ENCODE assay signal across 12 mouse cellular contexts in the genomic region with DNA sequence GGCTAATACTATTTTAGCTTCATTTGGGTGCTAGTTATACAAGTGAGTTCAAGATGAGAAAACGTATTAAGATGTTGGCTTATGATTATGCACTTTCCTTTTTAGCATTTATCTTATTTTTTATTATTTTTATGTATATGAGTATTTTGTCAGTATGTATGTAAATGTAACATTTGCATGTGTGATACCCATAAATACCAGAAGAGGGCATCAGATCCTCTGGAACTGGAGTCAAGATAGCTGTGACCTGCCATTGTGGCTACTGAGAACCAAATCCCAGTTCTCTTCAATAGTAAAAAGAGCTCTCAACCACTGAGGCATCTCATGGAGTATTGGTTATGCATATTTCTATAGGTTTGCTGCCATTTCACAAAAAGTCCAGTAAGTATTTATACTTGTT.
DNase-seq lines count a peak whose midpoint lies in the region; ATAC-seq and TF ChIP-seq lines count a peak whose summit lies in the region.
"Had no signal": no experiment of that assay in that cellular context is flagged by ENCODE, and none has a peak within 500 bp of the region (broad histone marks: within the 10 kb centered on the region; RNA-seq: fewer than 3 reads in every experiment).

No protein-coding gene starts in this region.

- peak; percentile 60 for TF ChIP-seq RAD21 in MEL (IDR thresholded peaks at IDR 0.05; ENCODE audit: low read depth, low read length)

- no peaks in the 10 kb centered on the region for H3K79me2 ChIP-seq in MEL (ENCODE audit: control insufficient read depth, insufficient read depth, low read length, poor library complexity)

- ATAC-seq in liver, postnatal 0 days: no peak
- ATAC-seq in erythroblast, adult 5-6 weeks (replicated peaks; ENCODE audit: low FRiP score, poor library complexity, severe bottlenecking): no peak

- H3K9ac ChIP-seq in liver, postnatal 0 days (replicated peaks): no peak overlapping the region
- H3K9ac ChIP-seq in MEL (ENCODE audit: control insufficient read depth, low read depth, low read length, poor library complexity, severe bottlenecking): no peak overlapping the region
- H3K9ac ChIP-seq: hindbrain, embryonic 14.5 days had no signal

- no peak overlapping the region for H3K4me3 ChIP-seq in liver, postnatal 0 days (ENCODE audit: low read depth, low read length)
- H3K4me3 ChIP-seq in MEL (ENCODE audit: control insufficient read depth in 1 of 2, insufficient read depth in 1 of 2, low read depth in 2 of 2, low read length in 2 of 2): no peak overlapping the region

- no peak overlapping the region for H3K27ac ChIP-seq in liver, postnatal 0 days (ENCODE audit: low read depth)
- H3K27ac ChIP-seq in MEL (ENCODE audit: control insufficient read depth, low read depth, low read length): no peak overlapping the region
- H3K27ac ChIP-seq: hindbrain, embryonic 14.5 days; macrophage had no signal

- TF ChIP-seq POLR2A in MEL (IDR thresholded peaks at IDR 0.05; ENCODE audit: control insufficient read depth in 1 of 2, insufficient read depth in 1 of 2, low read depth in 1 of 2, low read length in 2 of 2, poor library complexity in 1 of 2): no peak

- H3K36me3 ChIP-seq in liver, postnatal 0 days (replicated peaks; ENCODE audit: insufficient read depth, low read length): no peaks in the 10 kb centered on the region
- no peaks in the 10 kb centered on the region for H3K36me3 ChIP-seq in MEL (ENCODE audit: control insufficient read depth in 1 of 2, insufficient read depth in 2 of 2, low read length in 2 of 2)
- H3K36me3 ChIP-seq: G1E had no signal

- TF ChIP-seq EP300 in liver, postnatal 0 days (IDR thresholded peaks at IDR 0.05; ENCODE audit: low read depth): no peak
- no peak for TF ChIP-seq EP300 in MEL (IDR thresholded peaks at IDR 0.05; ENCODE audit: low read depth in 1 of 2, low read length in 2 of 2)

- no peak overlapping the region for H3K4me2 ChIP-seq in liver, postnatal 0 days (ENCODE audit: low read depth, low read length)
- H3K4me2 ChIP-seq: hindbrain, embryonic 14.5 days had no signal

- H3K4me1 ChIP-seq in liver, postnatal 0 days (ENCODE audit: insufficient read depth): no peaks in the 10 kb centered on the region
- H3K4me1 ChIP-seq in MEL (ENCODE audit: control insufficient read depth in 1 of 2, insufficient read depth in 2 of 2, low read length in 2 of 2): no peaks in the 10 kb centered on the region

- peak; percentile 34 for DNase-seq in embryo, embryonic 10 days (ENCODE audit: low spot score)
- no peak for DNase-seq in embryo, embryonic 9.5 days (ENCODE audit: extremely low spot score)
- no peak for DNase-seq in liver, postnatal 0 days
- DNase-seq in liver (no peak), MEL (ENCODE audit: low read depth, low spot score) (peak; percentile 36)
- peak; percentile 54 for DNase-seq in lung, postnatal 36 days
- no peak for DNase-seq in left cerebral cortex, adult 18-20 months (ENCODE audit: low spot score in 2 of 2)
- DNase-seq: layer of hippocampus, postnatal 36 days had no signal

- no peaks in the 10 kb centered on the region for H3K27me3 ChIP-seq in liver, postnatal 0 days (ENCODE audit: insufficient read depth, low read length)
- H3K27me3 ChIP-seq in MEL (ENCODE audit: control insufficient read depth in 1 of 2, insufficient read depth in 2 of 2, low read length in 2 of 2): no peaks in the 10 kb centered on the region

- H3K9me3 ChIP-seq in liver, postnatal 0 days (ENCODE audit: low read length): no peaks in the 10 kb centered on the region
- H3K9me3 ChIP-seq in MEL (replicated peaks; ENCODE audit: insufficient read depth, low read length): no peaks in the 10 kb centered on the region

- WGBS in liver, postnatal 0 days (ENCODE audit: insufficient replicate concordance): 50% methylated on average over 1 of the region's 1 CpGs

- peak; percentile 56 for TF ChIP-seq CTCF in liver, postnatal 0 days (IDR thresholded peaks at IDR 0.05; ENCODE audit: low read depth)
- peak in 2 of 3 experiments; percentile 12 to 46; a peak in 2 of 6 replicates for TF ChIP-seq CTCF in MEL (IDR thresholded peaks at IDR 0.05 in 2 of 3, conservative IDR thresholded peaks at IDR 0.05 in 1 of 3; ENCODE audit: control insufficient read depth in 1 of 3, insufficient read depth in 1 of 3, low read depth in 2 of 3, low read length in 3 of 3, poor library complexity in 1 of 3, severe bottlenecking in 1 of 3)

TF ChIP-seq in MEL, 35 proteins besides CTCF, POLR2A, EP300 and RAD21:
- TF ChIP-seq SMC3 (IDR thresholded peaks at IDR 0.05; ENCODE audit: low read depth, low read length): peak; percentile 63
- no peak for TF ChIP-seq MYC (IDR thresholded peaks at IDR 0.05; ENCODE audit: low read depth, low read length)
- TF ChIP-seq JUND (IDR thresholded peaks at IDR 0.05; ENCODE audit: low read depth, low read length): no peak
- no peak for TF ChIP-seq TBP (IDR thresholded peaks at IDR 0.05; ENCODE audit: low read depth, low read length)
- no peak for TF ChIP-seq NRF1 (IDR thresholded peaks at IDR 0.05; ENCODE audit: insufficient read depth, low read depth, low read length, poor library complexity, severe bottlenecking)
- TF ChIP-seq USF1 (IDR thresholded peaks at IDR 0.05; ENCODE audit: low read depth, low read length): no peak
- TF ChIP-seq MAFK (IDR thresholded peaks at IDR 0.05; ENCODE audit: borderline replicate concordance, low read depth, low read length): no peak
- no peak for TF ChIP-seq ZKSCAN1 (IDR thresholded peaks at IDR 0.05; ENCODE audit: low read depth, low read length)
- TF ChIP-seq ETS1 (IDR thresholded peaks at IDR 0.05; ENCODE audit: low read depth, low read length): no peak
- no peak for TF ChIP-seq ZMIZ1 (IDR thresholded peaks at IDR 0.05; ENCODE audit: low read depth, low read length)
- no peak for TF ChIP-seq UBTF (IDR thresholded peaks at IDR 0.05; ENCODE audit: borderline replicate concordance, insufficient read depth, low read depth, low read length)
- peak; percentile 40 for TF ChIP-seq ZC3H11A (IDR thresholded peaks at IDR 0.05; ENCODE audit: low read depth, low read length)
- TF ChIP-seq TAL1 (IDR thresholded peaks at IDR 0.05; ENCODE audit: low read length): no peak
- TF ChIP-seq NELFE (IDR thresholded peaks at IDR 0.05; ENCODE audit: low read depth, low read length): no peak
- no peak for TF ChIP-seq MAZ (IDR thresholded peaks at IDR 0.05; ENCODE audit: low read depth, low read length)
- TF ChIP-seq POLR2AphosphoS5 (IDR thresholded peaks at IDR 0.05; ENCODE audit: borderline replicate concordance, low read depth, low read length): no peak
- no peak for TF ChIP-seq USF2 (IDR thresholded peaks at IDR 0.05; ENCODE audit: borderline replicate concordance in 1 of 2, insufficient read depth in 1 of 2, low read depth in 1 of 2, low read length in 2 of 2)

Comparison
In these comparisons a context has a peak if more than half of its experiments do, and no peak if none do; other contexts are left out.
1. DNase-seq: peak in embryo, embryonic 10 days (single experiment), MEL (single experiment) and lung, postnatal 36 days (single experiment); none in embryo, embryonic 9.5 days (single experiment), liver, postnatal 0 days (single experiment), liver (single experiment) and left cerebral cortex, adult 18-20 months (0 of 2).